Mouse (Mus musculus) heart, postnatal 10 days (tissue): ENCODE results near the gene Mpzl3. TPM values are rescaled to one million over a fixed set of nuclear protein-coding genes. Genes with fewer than 3 reads are reported as not detected.

Source experiments
- total RNA-seq, 2 experiments: library from RNA; stranded (reverse); gene quantifications; 2 replicates each; pipeline ENCODE4 v1.2.3; 2021

Mpzl3 gene
- total RNA-seq, 2 experiments from 2014 or later: 0.82 to 2.1 TPM

Other genes with a start within 250 kb of the Mpzl3 start
- gene Kmt2a, start 173.9 kb upstream of the Mpzl3 start, total RNA-seq: 10 to 100 TPM; 25.0 to 30.3 TPM
- gene Atp5l, start 134.4 kb upstream of the Mpzl3 start, total RNA-seq: 1,000 to 10,000 TPM; 1,370 to 1,379 TPM
- 10 to 100 TPM; 41.1 to 45.1 TPM for gene Ube4a, start 89.6 kb upstream of the Mpzl3 start, total RNA-seq
- gene Cd3g, start 74.8 kb upstream of the Mpzl3 start, total RNA-seq: 1 to 10 TPM; 1.2 to 1.3 TPM
- gene Cd3d, start 73.4 kb upstream of the Mpzl3 start, total RNA-seq: 1 to 10 TPM in 1 of 2 experiments, under 1 TPM in 1; 0.77 to 1.5 TPM
- gene Cd3e, start 45.6 kb upstream of the Mpzl3 start, total RNA-seq: 1 to 10 TPM; 2.0 to 2.4 TPM
- gene Mpzl2, start 15.4 kb upstream of the Mpzl3 start, total RNA-seq: 1 to 10 TPM; 1.6 to 2.2 TPM
- gene Jaml, start 24.0 kb downstream of the Mpzl3 start, total RNA-seq: under 1 TPM; 0.19 to 0.30 TPM
- 1 to 10 TPM in 1 of 2 experiments, under 1 TPM in 1; 0.79 to 1.1 TPM for gene Scn2b, start 62.6 kb downstream of the Mpzl3 start, total RNA-seq
- under 1 TPM; 0.20 to 0.22 TPM for gene Scn4b, start 83.2 kb downstream of the Mpzl3 start, total RNA-seq
- not detected for gene BC049352, start 126.8 kb downstream of the Mpzl3 start, total RNA-seq
- not detected for gene Tmprss4, start 148.9 kb downstream of the Mpzl3 start, total RNA-seq
- gene Il10ra, start 214.0 kb downstream of the Mpzl3 start, total RNA-seq: 1 to 10 TPM; 1.3 TPM